Mouse (Mus musculus): ENCODE measurements around the gene Wdr59. TPM values are rescaled to one million over a fixed set of nuclear protein-coding genes. Genes with fewer than 3 reads are reported as not detected.

Gene Wdr59
- polyA plus RNA-seq, 1 experiment from 2014 or later = 8.0 TPM

- peak overlapping the region; percentile 87 for H3K4me2 ChIP-seq
- 5% methylated on average over 8 of the region's 8 CpGs for WGBS
- no peaks in the 10 kb centered on the region for H3K9me3 ChIP-seq
- H3K9ac ChIP-seq (replicated peaks) = peak overlapping the region; percentile 96
- H3K4me3 ChIP-seq (replicated peaks) = peak overlapping the region; percentile 100
- H3K4me1 ChIP-seq (replicated peaks) = peaks cover 31% of the 10 kb centered on the region
- ATAC-seq (ENCODE audit: insufficient number of reproducible peaks, insufficient read depth, low FRiP score, low TSS enrichment, low read depth) = no peak
- no peaks in the 10 kb centered on the region for H3K27me3 ChIP-seq
- 0 out of 2 replicates have a peak overlapping the region, but pooled peaks have one; percentile 98 for H3K27ac ChIP-seq
- peaks cover 15% of the 10 kb centered on the region; the same call in 1 of the 2 replicates for H3K36me3 ChIP-seq
These were observed 15.9 kb upstream of the Wdr59 start for GRCm38 (mm10) chr8:111537765-111538158.

DNA sequence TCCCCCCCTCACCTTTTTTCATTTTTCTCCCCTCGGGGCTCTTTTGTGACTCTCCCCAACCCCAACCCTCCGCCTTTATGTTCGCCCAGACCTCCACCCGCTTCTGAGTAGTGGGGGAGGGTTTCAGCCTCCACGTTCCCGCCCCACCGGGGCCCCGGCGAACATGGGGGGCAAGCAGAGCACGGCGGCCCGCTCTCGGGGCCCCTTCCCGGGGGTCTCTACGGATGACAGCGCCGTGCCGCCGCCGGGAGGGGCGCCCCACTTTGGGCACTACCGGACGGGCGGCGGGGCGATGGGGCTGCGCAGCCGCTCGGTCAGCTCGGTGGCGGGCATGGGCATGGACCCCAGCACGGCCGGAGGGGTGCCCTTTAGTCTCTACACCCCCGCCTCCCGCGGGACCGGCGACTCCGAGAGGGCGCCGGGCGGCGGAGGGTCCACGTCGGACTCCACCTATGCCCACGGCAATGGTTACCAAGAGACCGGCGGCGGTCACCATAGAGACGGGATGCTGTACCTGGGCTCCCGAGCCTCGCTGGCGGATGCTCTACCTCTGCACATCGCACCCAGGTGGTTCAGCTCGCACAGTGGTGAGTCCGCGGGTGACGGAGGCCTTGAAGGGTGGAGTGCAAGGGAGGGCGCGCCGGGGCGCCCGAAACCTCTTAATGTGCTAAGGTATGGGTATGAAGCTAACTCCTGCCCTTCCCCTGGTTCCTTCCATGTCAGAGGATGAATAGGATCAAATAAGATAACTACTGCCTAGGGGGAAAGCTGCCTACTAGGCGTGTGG is 15.3 kb upstream of the Wdr59 start:
- peak overlapping the region; percentile 87 for H3K4me2 ChIP-seq
- peaks cover 31% of the 10 kb centered on the region for H3K4me1 ChIP-seq (replicated peaks)
- H3K9ac ChIP-seq (replicated peaks) = peak overlapping the region; percentile 96
- H3K36me3 ChIP-seq = peaks cover 12% of the 10 kb centered on the region; the same call in 1 of the 2 replicates
- peak overlapping the region; percentile 100 for H3K4me3 ChIP-seq (replicated peaks)
- H3K27me3 ChIP-seq = no peaks in the 10 kb centered on the region
- no peak for ATAC-seq (ENCODE audit: insufficient number of reproducible peaks, insufficient read depth, low FRiP score, low TSS enrichment, low read depth)
- H3K27ac ChIP-seq = peak overlapping the region; percentile 98
- under 1% methylated on average over 62 of the region's 64 CpGs for WGBS
- H3K9me3 ChIP-seq = no peaks in the 10 kb centered on the region

GRCm38 (mm10) chr8:111536031-111536977 is 14.4 kb upstream of the Wdr59 start, which contains the start of gene Znrf1:
Gene Znrf1 (plus strand): TSS chr8:111536097.
- Histone ChIP-seq H3K9ac (replicated peaks) (peak within 1 kb of the TSS; percentile 96), H3K4me2 (peak within 1 kb of the TSS; percentile 87), H3K36me3 (peaks cover 6% of the 10 kb centered on the region; the same call in 1 of the 2 replicates), H3K27ac (peak within 1 kb of the TSS; percentile 98), H3K9me3 (no peaks in the 10 kb centered on the region), H3K4me1 (replicated peaks) (peaks cover 31% of the 10 kb centered on the region), H3K27me3 (no peaks in the 10 kb centered on the region), H3K4me3 (replicated peaks) (peak within 1 kb of the TSS; percentile 100)
- under 1% methylated on average over 88 of the region's 100 CpGs for WGBS
- ATAC-seq (ENCODE audit: insufficient number of reproducible peaks, insufficient read depth, low FRiP score, low TSS enrichment, low read depth) = peak; percentile 91

DNA sequence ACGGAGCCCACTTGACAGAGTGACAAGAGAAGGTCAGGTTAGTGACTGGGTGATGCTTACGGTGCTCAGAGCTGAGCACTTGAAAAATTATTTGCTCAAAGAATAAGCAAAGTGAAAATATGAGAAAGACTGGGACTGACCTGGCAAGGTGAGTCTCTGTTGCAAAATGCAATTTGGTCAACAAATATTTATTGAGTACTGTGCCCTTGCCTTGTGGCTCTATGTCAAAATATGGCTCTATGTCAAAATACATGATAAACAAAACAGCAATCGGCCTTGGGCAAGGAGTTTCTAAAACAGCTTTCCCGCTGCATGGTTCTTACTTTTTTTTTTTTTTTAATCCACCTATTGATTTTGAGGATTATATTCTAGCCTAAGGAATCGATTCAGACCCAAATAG is 13.6 kb upstream of the Wdr59 start:
- no peaks in the 10 kb centered on the region for H3K27me3 ChIP-seq
- peak overlapping the region; percentile 87 for H3K4me2 ChIP-seq
- H3K27ac ChIP-seq = no peak overlapping the region
- 55% methylated on average over 5 of the region's 5 CpGs for WGBS
- no peaks in the 10 kb centered on the region for H3K9me3 ChIP-seq
- peak overlapping the region; percentile 100 for H3K4me3 ChIP-seq (replicated peaks)
- H3K36me3 ChIP-seq = no peaks in the 10 kb centered on the region
- peaks cover 26% of the 10 kb centered on the region for H3K4me1 ChIP-seq (replicated peaks)
- H3K9ac ChIP-seq (replicated peaks) = no peak overlapping the region
- no peak for ATAC-seq (ENCODE audit: insufficient number of reproducible peaks, insufficient read depth, low FRiP score, low TSS enrichment, low read depth)

GRCm38 (mm10) chr8:111533503-111533902 is 11.6 kb upstream of the Wdr59 start:
- Histone ChIP-seq H3K27ac (no peak overlapping the region), H3K9me3 (no peaks in the 10 kb centered on the region), H3K27me3 (no peaks in the 10 kb centered on the region), H3K4me2 (no peak overlapping the region), H3K36me3 (no peaks in the 10 kb centered on the region), H3K9ac (replicated peaks) (no peak overlapping the region), H3K4me3 (replicated peaks) (no peak overlapping the region), H3K4me1 (replicated peaks) (peaks cover 7% of the 10 kb centered on the region)
- no peak for ATAC-seq (ENCODE audit: insufficient number of reproducible peaks, insufficient read depth, low FRiP score, low TSS enrichment, low read depth)
- 77% methylated on average over 4 of the region's 4 CpGs for WGBS

DNA sequence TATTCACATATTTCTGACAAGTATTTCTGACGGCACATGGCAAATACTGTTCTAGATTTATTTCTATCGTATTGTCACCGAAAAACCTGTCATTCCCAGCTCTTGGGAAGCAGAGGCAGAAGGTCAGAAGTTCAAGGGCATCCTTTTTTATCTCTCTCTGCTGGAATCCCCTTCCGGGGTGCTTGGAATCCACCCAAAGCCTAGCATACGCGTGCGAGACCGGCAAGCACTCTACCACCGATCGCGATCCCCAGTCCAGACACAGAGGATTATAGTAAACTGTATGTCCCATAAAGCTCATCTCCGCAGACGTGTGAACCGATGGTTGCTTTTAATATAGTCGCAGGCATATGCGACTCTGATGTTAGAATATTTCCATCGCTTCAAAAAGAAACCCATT is 9.7 kb upstream of the Wdr59 start:
- Histone ChIP-seq H3K9ac (replicated peaks) (no peak overlapping the region), H3K4me1 (replicated peaks) (no peaks in the 10 kb centered on the region), H3K4me2 (no peak overlapping the region), H3K27me3 (no peaks in the 10 kb centered on the region), H3K27ac (no peak overlapping the region), H3K9me3 (no peaks in the 10 kb centered on the region), H3K4me3 (replicated peaks) (no peak overlapping the region), H3K36me3 (no peaks in the 10 kb centered on the region)
- WGBS = 86% methylated on average over 17 of the region's 17 CpGs
- no peak for ATAC-seq (ENCODE audit: insufficient number of reproducible peaks, insufficient read depth, low FRiP score, low TSS enrichment, low read depth)

- Histone ChIP-seq H3K9me3 (no peaks in the 10 kb centered on the region), H3K4me1 (replicated peaks) (no peaks in the 10 kb centered on the region), H3K4me2 (no peak overlapping the region), H3K36me3 (no peaks in the 10 kb centered on the region), H3K4me3 (replicated peaks) (no peak overlapping the region), H3K9ac (replicated peaks) (no peak overlapping the region), H3K27ac (no peak overlapping the region), H3K27me3 (no peaks in the 10 kb centered on the region)
- no peak for ATAC-seq (ENCODE audit: insufficient number of reproducible peaks, insufficient read depth, low FRiP score, low TSS enrichment, low read depth)
- WGBS = 75% methylated on average over 12 of the region's 12 CpGs
These were observed 9.3 kb upstream of the Wdr59 start for GRCm38 (mm10) chr8:111531191-111531590.

GRCm38 (mm10) chr8:111528071-111528470 is 6.2 kb upstream of the Wdr59 start:
- H3K27ac ChIP-seq = no peak overlapping the region
- no peaks in the 10 kb centered on the region for H3K36me3 ChIP-seq
- no peaks in the 10 kb centered on the region for H3K27me3 ChIP-seq
- H3K9ac ChIP-seq (replicated peaks) = no peak overlapping the region
- WGBS = 81% methylated on average over 5 of the region's 5 CpGs
- H3K4me1 ChIP-seq (replicated peaks) = no peaks in the 10 kb centered on the region
- no peak overlapping the region for H3K4me2 ChIP-seq
- no peaks in the 10 kb centered on the region for H3K9me3 ChIP-seq
- no peak overlapping the region for H3K4me3 ChIP-seq (replicated peaks)
- no peak for ATAC-seq (ENCODE audit: insufficient number of reproducible peaks, insufficient read depth, low FRiP score, low TSS enrichment, low read depth)

- H3K4me1 ChIP-seq (replicated peaks) = no peaks in the 10 kb centered on the region
- no peaks in the 10 kb centered on the region for H3K27me3 ChIP-seq
- WGBS = 79% methylated on average over 8 of the region's 8 CpGs
- no peak overlapping the region for H3K9ac ChIP-seq (replicated peaks)
- no peak overlapping the region for H3K27ac ChIP-seq
- no peak overlapping the region for H3K4me3 ChIP-seq (replicated peaks)
- ATAC-seq (ENCODE audit: insufficient number of reproducible peaks, insufficient read depth, low FRiP score, low TSS enrichment, low read depth) = no peak
- no peaks in the 10 kb centered on the region for H3K9me3 ChIP-seq
- no peaks in the 10 kb centered on the region for H3K36me3 ChIP-seq
- no peak overlapping the region for H3K4me2 ChIP-seq
These were observed 5.3 kb upstream of the Wdr59 start for GRCm38 (mm10) chr8:111527149-111527548.

- H3K9me3 ChIP-seq = no peaks in the 10 kb centered on the region
- H3K4me3 ChIP-seq (replicated peaks) = no peak overlapping the region
- no peak overlapping the region for H3K27ac ChIP-seq
- 75% methylated on average over 6 of the region's 6 CpGs for WGBS
- no peaks in the 10 kb centered on the region for H3K4me1 ChIP-seq (replicated peaks)
- no peaks in the 10 kb centered on the region for H3K27me3 ChIP-seq
- H3K9ac ChIP-seq (replicated peaks) = no peak overlapping the region
- no peaks in the 10 kb centered on the region for H3K36me3 ChIP-seq
- no peak for ATAC-seq (ENCODE audit: insufficient number of reproducible peaks, insufficient read depth, low FRiP score, low TSS enrichment, low read depth)
- H3K4me2 ChIP-seq = no peak overlapping the region
These were observed 4.6 kb upstream of the Wdr59 start for GRCm38 (mm10) chr8:111526403-111527024.

GRCm38 (mm10) chr8:111517466-111517865 is 4.4 kb downstream of the Wdr59 start:
- 92% methylated on average over 2 of the region's 2 CpGs for WGBS
- no peaks in the 10 kb centered on the region for H3K27me3 ChIP-seq
- ATAC-seq (ENCODE audit: insufficient number of reproducible peaks, insufficient read depth, low FRiP score, low TSS enrichment, low read depth) = no peak

More at GRCm38 (mm10) chr8:111517466-111517865, 4.4 kb downstream of the Wdr59 start:
- Histone ChIP-seq H3K9ac (replicated peaks) (no peak overlapping the region), H3K9me3 (no peaks in the 10 kb centered on the region), H3K27ac (no peak overlapping the region), H3K4me3 (replicated peaks) (no peak overlapping the region), H3K4me2 (no peak overlapping the region), H3K36me3 (peaks cover 11% of the 10 kb centered on the region; the same call in 1 of the 2 replicates), H3K4me1 (replicated peaks) (peaks cover 9% of the 10 kb centered on the region)
